Mouse (Mus musculus): ENCODE measurements around the gene Ubxn6. TPM values are rescaled to one million over a fixed set of nuclear protein-coding genes. Genes with fewer than 3 reads are reported as not detected.

Ubxn6 gene
- total and polyA plus RNA-seq, 3 experiments: 28.2 to 42.2 TPM; not detected in 1

DNA sequence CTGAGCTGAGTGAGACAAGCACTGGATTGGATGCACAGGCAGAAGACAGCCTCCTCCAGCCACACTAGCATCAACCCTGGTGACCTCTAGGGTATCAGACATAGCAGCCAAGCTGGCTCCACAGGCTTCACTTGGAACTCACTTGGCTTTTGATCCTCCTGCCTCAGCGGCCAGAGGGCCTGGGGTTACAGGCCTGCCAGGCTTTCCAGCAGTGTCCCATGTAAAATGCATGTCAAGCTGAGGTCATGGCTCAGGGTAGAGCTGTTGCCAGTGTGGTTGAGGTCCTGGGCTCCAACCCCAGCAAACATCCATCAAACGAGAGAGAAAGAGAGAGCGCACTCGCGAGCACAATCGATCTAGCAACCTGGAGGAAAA, 40.1 kb downstream of the Ubxn6 start:
- Histone ChIP-seq H3K27ac (ENCODE audit: control insufficient read depth, low read depth, low read length) (no peak overlapping the region), H3K4me3 (ENCODE audit: control insufficient read depth in 1 of 2, insufficient read depth in 1 of 2, low read depth in 2 of 2, low read length in 2 of 2) (peak overlapping the region; percentile 80 to 84), H3K9me3 (replicated peaks; ENCODE audit: insufficient read depth, low read length) (no peaks in the 10 kb centered on the region), H3K27me3 (ENCODE audit: control insufficient read depth in 1 of 2, insufficient read depth in 2 of 2, low read length in 2 of 2) (no peaks in the 10 kb centered on the region), H3K79me2 (ENCODE audit: control insufficient read depth, insufficient read depth, low read length, poor library complexity) (peaks cover 62% of the 10 kb centered on the region), H3K36me3 (ENCODE audit: control insufficient read depth in 1 of 2, insufficient read depth in 2 of 2, low read length in 2 of 2) (peaks cover under 1 to 52% of the 10 kb centered on the region in 2 experiments; a peak in 3 of 4 replicates), H3K9ac (ENCODE audit: control insufficient read depth, low read depth, low read length, poor library complexity, severe bottlenecking) (peak overlapping the region; percentile 88), H3K4me1 (ENCODE audit: control insufficient read depth in 1 of 2, insufficient read depth in 2 of 2, low read length in 2 of 2) (peaks cover 24 to 47% of the 10 kb centered on the region in 2 experiments)
- no peak for TF ChIP-seq RCOR1 (IDR thresholded peaks at IDR 0.05; ENCODE audit: low read depth, low read length)
- no peak for TF ChIP-seq TAL1 (IDR thresholded peaks at IDR 0.05; ENCODE audit: low read length)
- no peak for TF ChIP-seq ELF1 (IDR thresholded peaks at IDR 0.05; ENCODE audit: low read depth, low read length)
- TF ChIP-seq TBP (IDR thresholded peaks at IDR 0.05; ENCODE audit: low read depth, low read length): no peak
- no peak for TF ChIP-seq KAT2A (conservative IDR thresholded peaks at IDR 0.05; ENCODE audit: low read depth, low read length)
- no peak for DNase-seq (ENCODE audit: low read depth, low spot score)

DNA sequence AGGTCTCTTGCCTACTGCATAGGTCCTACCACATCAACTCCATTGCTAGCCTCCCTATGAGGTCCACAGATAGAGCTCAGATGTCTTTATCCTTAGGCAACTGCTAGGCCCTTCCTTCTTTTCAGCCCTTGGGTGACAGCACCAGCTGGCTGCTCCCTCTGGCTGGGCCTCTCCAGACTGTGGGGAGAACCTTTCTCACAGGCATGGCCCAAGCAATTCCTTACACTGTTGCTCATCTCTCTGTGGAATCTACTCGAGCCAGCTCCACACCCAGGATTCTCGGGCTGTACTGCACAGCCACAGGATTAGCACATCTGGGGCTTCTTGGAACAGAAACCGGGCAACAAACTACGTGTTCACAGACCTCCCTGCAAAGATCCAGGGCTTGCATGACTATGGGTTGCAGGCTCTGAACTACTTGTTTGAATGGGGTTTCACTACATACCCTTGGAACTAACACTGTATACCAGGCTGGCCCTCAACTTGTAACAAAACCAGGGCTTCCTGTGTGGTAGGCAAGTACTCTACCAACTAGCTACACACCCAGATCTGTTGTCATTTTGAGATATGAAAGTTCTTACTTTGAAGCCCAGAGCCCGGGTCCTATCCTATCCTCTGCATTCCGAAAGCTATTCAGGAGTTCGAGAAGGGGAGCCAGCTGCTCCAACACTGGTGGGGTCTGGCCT, 40.6 kb downstream of the Ubxn6 start:
- H3K4me3 ChIP-seq (ENCODE audit: control insufficient read depth in 1 of 2, insufficient read depth in 1 of 2, low read depth in 2 of 2, low read length in 2 of 2): peak overlapping the region in 1 of 2 experiments; percentile 84; a peak in 2 of 4 replicates
- H3K9ac ChIP-seq (ENCODE audit: control insufficient read depth, low read depth, low read length, poor library complexity, severe bottlenecking): no peak overlapping the region
- H3K27ac ChIP-seq (ENCODE audit: control insufficient read depth, low read depth, low read length): no peak overlapping the region
- H3K27me3 ChIP-seq (ENCODE audit: control insufficient read depth in 1 of 2, insufficient read depth in 2 of 2, low read length in 2 of 2): no peaks in the 10 kb centered on the region
- TF ChIP-seq GABPA (IDR thresholded peaks at IDR 0.05; ENCODE audit: low read depth, low read length) (no peak), MEF2A (IDR thresholded peaks at IDR 0.05; ENCODE audit: extremely low read depth, insufficient replicate concordance, low read depth, low read length, poor library complexity, severe bottlenecking) (no peak), POLR2A (IDR thresholded peaks at IDR 0.05; ENCODE audit: control insufficient read depth in 1 of 2, insufficient read depth in 1 of 2, low read depth in 1 of 2, low read length in 2 of 2, poor library complexity in 1 of 2) (no peak)
- H3K79me2 ChIP-seq (ENCODE audit: control insufficient read depth, insufficient read depth, low read length, poor library complexity): peaks cover 68% of the 10 kb centered on the region
- no peaks in the 10 kb centered on the region for H3K9me3 ChIP-seq (replicated peaks; ENCODE audit: insufficient read depth, low read length)
- peaks cover 5 to 49% of the 10 kb centered on the region in 2 experiments; a peak in 3 of 4 replicates for H3K36me3 ChIP-seq (ENCODE audit: control insufficient read depth in 1 of 2, insufficient read depth in 2 of 2, low read length in 2 of 2)
- DNase-seq (ENCODE audit: low read depth, low spot score): no peak
- peaks cover 24 to 47% of the 10 kb centered on the region in 2 experiments for H3K4me1 ChIP-seq (ENCODE audit: control insufficient read depth in 1 of 2, insufficient read depth in 2 of 2, low read length in 2 of 2)

DNA sequence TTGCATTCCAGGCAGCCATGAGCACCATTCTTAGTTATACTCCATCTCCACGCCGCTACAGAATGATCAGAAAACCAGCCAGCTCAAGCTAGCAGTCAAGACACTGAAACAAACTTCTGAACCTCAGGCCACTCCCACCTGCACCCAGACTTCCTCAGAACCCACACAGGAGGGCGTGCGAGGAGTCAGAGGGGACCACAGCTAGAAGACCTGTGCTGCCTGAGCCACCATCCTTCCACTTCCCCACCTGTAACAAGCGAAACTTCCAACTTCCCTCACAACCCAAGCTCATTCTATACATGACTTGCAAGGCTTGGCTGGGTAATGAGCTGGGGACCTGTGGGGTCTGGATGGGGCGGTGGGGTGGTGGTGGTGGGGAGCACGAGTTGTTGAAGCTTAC, 42.0 kb downstream of the Ubxn6 start:
- no peaks in the 10 kb centered on the region for H3K9me3 ChIP-seq (replicated peaks; ENCODE audit: insufficient read depth, low read length)
- H3K79me2 ChIP-seq (ENCODE audit: control insufficient read depth, insufficient read depth, low read length, poor library complexity): peaks cover 77% of the 10 kb centered on the region
- H3K36me3 ChIP-seq (ENCODE audit: control insufficient read depth in 1 of 2, insufficient read depth in 2 of 2, low read length in 2 of 2): peaks cover 14 to 39% of the 10 kb centered on the region in 2 experiments
- peak; percentile 42 for DNase-seq (ENCODE audit: low read depth, low spot score)
- H3K4me3 ChIP-seq (ENCODE audit: control insufficient read depth in 1 of 2, insufficient read depth in 1 of 2, low read depth in 2 of 2, low read length in 2 of 2): no peak overlapping the region
- H3K9ac ChIP-seq (ENCODE audit: control insufficient read depth, low read depth, low read length, poor library complexity, severe bottlenecking): no peak overlapping the region
- no peak for TF ChIP-seq MXI1 (IDR thresholded peaks at IDR 0.05; ENCODE audit: low read depth, low read length)
- TF ChIP-seq ZC3H11A (IDR thresholded peaks at IDR 0.05; ENCODE audit: low read depth, low read length): no peak
- no peak for TF ChIP-seq POLR2A (IDR thresholded peaks at IDR 0.05; ENCODE audit: control insufficient read depth in 1 of 2, insufficient read depth in 1 of 2, low read depth in 1 of 2, low read length in 2 of 2, poor library complexity in 1 of 2)
- TF ChIP-seq MYC (IDR thresholded peaks at IDR 0.05; ENCODE audit: low read depth, low read length): no peak
- no peak for TF ChIP-seq JUND (IDR thresholded peaks at IDR 0.05; ENCODE audit: low read depth, low read length)
- TF ChIP-seq MYB (IDR thresholded peaks at IDR 0.05; ENCODE audit: low read depth, low read length): no peak
- TF ChIP-seq ZNF384 (IDR thresholded peaks at IDR 0.05; ENCODE audit: low read depth, low read length): no peak
- no peak for TF ChIP-seq KAT2A (conservative IDR thresholded peaks at IDR 0.05; ENCODE audit: low read depth, low read length)
- no peak for TF ChIP-seq CHD2 (IDR thresholded peaks at IDR 0.05; ENCODE audit: low read length)
- no peak for TF ChIP-seq MAZ (IDR thresholded peaks at IDR 0.05; ENCODE audit: low read depth, low read length)
- no peak for TF ChIP-seq USF1 (IDR thresholded peaks at IDR 0.05; ENCODE audit: low read depth, low read length)
- no peak for TF ChIP-seq MAFK (IDR thresholded peaks at IDR 0.05; ENCODE audit: borderline replicate concordance, low read depth, low read length)
- TF ChIP-seq TAL1 (IDR thresholded peaks at IDR 0.05; ENCODE audit: low read length): no peak
- no peak for TF ChIP-seq RAD21 (IDR thresholded peaks at IDR 0.05; ENCODE audit: low read depth, low read length)
- no peak for TF ChIP-seq ZKSCAN1 (IDR thresholded peaks at IDR 0.05; ENCODE audit: low read depth, low read length)
- TF ChIP-seq NELFE (IDR thresholded peaks at IDR 0.05; ENCODE audit: low read depth, low read length): no peak
- TF ChIP-seq E2F4 (IDR thresholded peaks at IDR 0.05; ENCODE audit: borderline replicate concordance, low read depth, low read length): no peak
- no peak for TF ChIP-seq GABPA (IDR thresholded peaks at IDR 0.05; ENCODE audit: low read depth, low read length)
- no peak for TF ChIP-seq ELF1 (IDR thresholded peaks at IDR 0.05; ENCODE audit: low read depth, low read length)
- H3K27ac ChIP-seq (ENCODE audit: control insufficient read depth, low read depth, low read length): no peak overlapping the region
- H3K27me3 ChIP-seq (ENCODE audit: control insufficient read depth in 1 of 2, insufficient read depth in 2 of 2, low read length in 2 of 2): no peaks in the 10 kb centered on the region
- peaks cover 18 to 41% of the 10 kb centered on the region in 2 experiments for H3K4me1 ChIP-seq (ENCODE audit: control insufficient read depth in 1 of 2, insufficient read depth in 2 of 2, low read length in 2 of 2)

Measured in MEL (cell line).